Mouse (Mus musculus): ENCODE data around the gene Hint3.

DNA sequence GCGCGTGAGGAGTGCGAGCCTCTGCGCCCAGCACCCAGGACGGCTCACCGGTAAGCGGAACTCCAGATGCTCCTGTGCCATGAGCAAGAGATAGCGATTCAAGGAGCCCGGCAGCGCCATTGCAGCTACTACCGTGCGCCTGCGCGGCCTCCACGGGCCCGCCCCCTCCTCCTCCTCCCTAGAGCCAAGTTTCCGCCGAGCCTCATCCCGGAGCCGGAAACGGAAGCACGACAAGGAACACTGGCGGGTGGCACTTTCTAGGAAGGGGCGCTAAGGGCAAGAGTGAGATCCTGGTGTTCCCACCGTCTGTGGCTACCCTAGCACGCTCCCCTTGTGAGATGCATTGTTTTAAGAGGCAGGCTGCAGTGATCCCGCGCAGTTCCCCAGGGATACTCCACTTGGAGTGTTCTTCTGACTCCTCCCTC, 28.9 kb downstream of the Hint3 start, which contains the start of gene Trmt11:
- TF ChIP-seq POLR2A (IDR thresholded peaks at IDR 0.05; ENCODE audit: extremely low read depth, insufficient read depth, low read length) (peak; percentile 85), CTCF (IDR thresholded peaks at IDR 0.05; ENCODE audit: extremely low read depth, insufficient read depth, low read length) (no peak)

Data from cortical plate, adult 2 months (tissue).